Mouse (Mus musculus): ENCODE results near the gene Frmd6. TPM values are rescaled to one million over a fixed set of nuclear protein-coding genes. Genes with fewer than 3 reads are reported as not detected.

Gene Frmd6
- total and polyA plus RNA-seq, 2 experiments from 2014 or later: 5.9 to 7.2 TPM

GRCm38 (mm10) chr12:70867780-70868179 is 42.5 kb downstream of the Frmd6 start:
- no peaks in the 10 kb centered on the region for H3K36me3 ChIP-seq (ENCODE audit: insufficient read depth, low read length)
- DNase-seq (ENCODE audit: low spot score): no peak
- WGBS: 27% methylated on average over 3 of the region's 3 CpGs
- H3K27me3 ChIP-seq (ENCODE audit: insufficient read depth, low read length): no peaks in the 10 kb centered on the region
- no peak for ATAC-seq (ENCODE audit: low FRiP score)
- no peak overlapping the region for H3K9ac ChIP-seq (replicated peaks; ENCODE audit: low read length, poor library complexity, severe bottlenecking)
- no peaks in the 10 kb centered on the region for H3K4me1 ChIP-seq (ENCODE audit: insufficient read depth, low read length)
- no peak for TF ChIP-seq CTCF (IDR thresholded peaks at IDR 0.05)
- no peak overlapping the region for H3K27ac ChIP-seq (ENCODE audit: low read depth, low read length)
- H3K9me3 ChIP-seq (ENCODE audit: low read length): no peaks in the 10 kb centered on the region
- H3K4me3 ChIP-seq (ENCODE audit: low read depth, low read length): no peak overlapping the region
- no peak overlapping the region for H3K4me2 ChIP-seq (ENCODE audit: low read depth, low read length, poor library complexity, severe bottlenecking)

- 45% methylated on average over 7 of the region's 7 CpGs for WGBS
- H3K4me2 ChIP-seq (ENCODE audit: low read depth, low read length, poor library complexity, severe bottlenecking): no peak overlapping the region
- no peaks in the 10 kb centered on the region for H3K9me3 ChIP-seq (ENCODE audit: low read length)
- H3K27ac ChIP-seq (ENCODE audit: low read depth, low read length): no peak overlapping the region
- DNase-seq (ENCODE audit: low spot score) (peak; percentile 26), ATAC-seq (ENCODE audit: low FRiP score) (no peak)
- no peaks in the 10 kb centered on the region for H3K27me3 ChIP-seq (ENCODE audit: insufficient read depth, low read length)
- TF ChIP-seq CTCF (IDR thresholded peaks at IDR 0.05): peak; percentile 53
- H3K9ac ChIP-seq (replicated peaks; ENCODE audit: low read length, poor library complexity, severe bottlenecking): no peak overlapping the region
- H3K4me1 ChIP-seq (ENCODE audit: insufficient read depth, low read length): no peaks in the 10 kb centered on the region
- no peak overlapping the region for H3K4me3 ChIP-seq (ENCODE audit: low read depth, low read length)
- no peaks in the 10 kb centered on the region for H3K36me3 ChIP-seq (ENCODE audit: insufficient read depth, low read length)
Observed at GRCm38 (mm10) chr12:70868190-70868987, 43.1 kb downstream of the Frmd6 start.

- no peak for TF ChIP-seq CTCF (IDR thresholded peaks at IDR 0.05)
- H3K27ac ChIP-seq (ENCODE audit: low read depth, low read length): no peak overlapping the region
- H3K4me1 ChIP-seq (ENCODE audit: insufficient read depth, low read length): no peaks in the 10 kb centered on the region
- no peaks in the 10 kb centered on the region for H3K27me3 ChIP-seq (ENCODE audit: insufficient read depth, low read length)
- no peak overlapping the region for H3K4me2 ChIP-seq (ENCODE audit: low read depth, low read length, poor library complexity, severe bottlenecking)
- H3K9me3 ChIP-seq (ENCODE audit: low read length): no peaks in the 10 kb centered on the region
- ATAC-seq (ENCODE audit: low FRiP score) (no peak), DNase-seq (ENCODE audit: low spot score) (no peak)
- no peaks in the 10 kb centered on the region for H3K36me3 ChIP-seq (ENCODE audit: insufficient read depth, low read length)
- 79% methylated on average over 9 of the region's 9 CpGs for WGBS
- H3K9ac ChIP-seq (replicated peaks; ENCODE audit: low read length, poor library complexity, severe bottlenecking): no peak overlapping the region
- H3K4me3 ChIP-seq (ENCODE audit: low read depth, low read length): no peak overlapping the region
Observed at GRCm38 (mm10) chr12:70868988-70869291, 43.6 kb downstream of the Frmd6 start.

GRCm38 (mm10) chr12:70873544-70873943 is 48.2 kb downstream of the Frmd6 start:
- ATAC-seq (ENCODE audit: low FRiP score): no peak
- no peak for TF ChIP-seq CTCF (IDR thresholded peaks at IDR 0.05)
- no peak for DNase-seq (ENCODE audit: low spot score)
- Histone ChIP-seq H3K4me3 (ENCODE audit: low read depth, low read length) (no peak overlapping the region), H3K9ac (replicated peaks; ENCODE audit: low read length, poor library complexity, severe bottlenecking) (no peak overlapping the region), H3K4me1 (ENCODE audit: insufficient read depth, low read length) (no peaks in the 10 kb centered on the region), H3K27me3 (ENCODE audit: insufficient read depth, low read length) (no peaks in the 10 kb centered on the region), H3K27ac (ENCODE audit: low read depth, low read length) (no peak overlapping the region), H3K9me3 (ENCODE audit: low read length) (no peaks in the 10 kb centered on the region), H3K36me3 (ENCODE audit: insufficient read depth, low read length) (peaks cover 3% of the 10 kb centered on the region; the same call in 1 of the 2 replicates), H3K4me2 (ENCODE audit: low read depth, low read length, poor library complexity, severe bottlenecking) (no peak overlapping the region)
- WGBS: 80% methylated on average over 6 of the region's 6 CpGs

GRCm38 (mm10) chr12:70876270-70876998 is 51.1 kb downstream of the Frmd6 start:
- Histone ChIP-seq H3K4me1 (ENCODE audit: insufficient read depth, low read length) (no peaks in the 10 kb centered on the region), H3K4me3 (ENCODE audit: low read depth, low read length) (no peak overlapping the region), H3K9ac (replicated peaks; ENCODE audit: low read length, poor library complexity, severe bottlenecking) (no peak overlapping the region), H3K36me3 (ENCODE audit: insufficient read depth, low read length) (peaks cover 10% of the 10 kb centered on the region), H3K27ac (ENCODE audit: low read depth, low read length) (no peak overlapping the region), H3K4me2 (ENCODE audit: low read depth, low read length, poor library complexity, severe bottlenecking) (no peak overlapping the region), H3K9me3 (ENCODE audit: low read length) (no peaks in the 10 kb centered on the region), H3K27me3 (ENCODE audit: insufficient read depth, low read length) (no peaks in the 10 kb centered on the region)
- WGBS: 88% methylated on average over 21 of the region's 21 CpGs
- DNase-seq (ENCODE audit: low spot score) (no peak), ATAC-seq (ENCODE audit: low FRiP score) (no peak)
- TF ChIP-seq CTCF (IDR thresholded peaks at IDR 0.05): no peak
